Mouse (Mus musculus) olfactory bulb, adult 2 months (tissue): Measurements from ENCODE around the gene AI464131.

Experiments
- CTCF ChIP-seq: fragments of 200-500 bp; IDR thresholded peaks from 2 replicates; pipeline ENCODE4 v1.5.1; 2012; ENCODE audit warnings: low read depth, mild to moderate bottlenecking, low read length, moderate library complexity; ENCODE audit not compliant: insufficient read depth
- POLR2A ChIP-seq: fragments of 200-500 bp; IDR thresholded peaks from 2 replicates; pipeline ENCODE4 v1.6.1; 2012; ENCODE audit warnings: mild to moderate bottlenecking, low read depth, low read length, moderate library complexity; ENCODE audit not compliant: insufficient read depth

- TF ChIP-seq CTCF, result no peak
- TF ChIP-seq POLR2A, result no peak
Measured at GRCm38 (mm10) chr4:41520641-41521040, 17.8 kb upstream of the AI464131 start.
